Mouse (Mus musculus) limb, embryonic 13.5 days (tissue): Measurements from ENCODE around the gene Bicc1. TPM values are rescaled to one million over a fixed set of nuclear protein-coding genes. Genes with fewer than 3 reads are reported as not detected.

Source experiments
- ATAC-seq: fragments of 200-750 bp; cut with Nextera tagmentation; 2 replicates; pipeline ENCODE4 v1.8.0; 2017; ENCODE audit warnings: low read depth, moderate number of reproducible peaks, moderate TSS enrichment; ENCODE audit not compliant: low FRiP score
- H3K27ac ChIP-seq: fragments of 300-500 bp; sonication (generic); 2 replicates; pipeline ENCODE4 v1.5.1; 2015; ENCODE audit warnings: inconsistent platforms, mild to moderate bottlenecking, moderate library complexity
- H3K27me3 ChIP-seq: fragments of 300-500 bp; sonication (generic); 2 replicates; pipeline ENCODE4 v1.6.1; 2015; ENCODE audit warnings: mild to moderate bottlenecking, inconsistent platforms
- H3K36me3 ChIP-seq: fragments of 300-500 bp; sonication (generic); 2 replicates; pipeline ENCODE4 v1.6.1; 2015; ENCODE audit warnings: inconsistent platforms, mild to moderate bottlenecking, moderate library complexity
- H3K4me1 ChIP-seq: fragments of 300-500 bp; sonication (generic); 2 replicates; pipeline ENCODE4 v1.6.1; 2015; ENCODE audit warnings: inconsistent platforms
- H3K4me2 ChIP-seq: fragments of 300-500 bp; sonication (generic); replicated peaks from 2 replicates; pipeline ENCODE4 v1.6.1; 2015; ENCODE audit warnings: inconsistent platforms, mild to moderate bottlenecking, moderate library complexity
- H3K4me3 ChIP-seq: fragments of 300-500 bp; sonication (generic); 2 replicates; pipeline ENCODE4 v1.5.1; 2015; ENCODE audit warnings: moderate library complexity, mild to moderate bottlenecking, inconsistent platforms
- H3K9ac ChIP-seq: fragments of 300-500 bp; sonication (generic); 2 replicates; pipeline ENCODE4 v1.6.1; 2015; ENCODE audit warnings: mild to moderate bottlenecking, inconsistent platforms
- H3K9me3 ChIP-seq: fragments of 300-500 bp; sonication (generic); 2 replicates; pipeline ENCODE4 v1.6.1; 2016; ENCODE audit warnings: inconsistent platforms
- WGBS: fragments of 180-500 bp; shearing (Covaris S2); methylation state at CpG from one replicate; pipeline ENCODE4 v1.1.7; 2015; 5-methylcytosine and 5-hydroxymethylcytosine counted together
- polyA plus RNA-seq: library from polyadenylated mRNA; unstranded; fragments of >200 nt; fragmentation: Nextera tagmentation; extraction: Ambion mirVana; gene quantifications from 2 replicates; pipeline ENCODE4 v1.2.1, GENCODE M21; 2015

Gene Bicc1
- polyA plus RNA-seq, 1 experiment from 2014 or later = 33.3 TPM

GRCm38 (mm10) chr10:71138852-71139197 lies 20.7 kb downstream of the Bicc1 start:
- 0 out of 2 replicates have a peak, but pooled peaks have one; percentile 19 for ATAC-seq
- Histone ChIP-seq H3K27me3 (no peaks in the 10 kb centered on the region), H3K4me3 (no peak overlapping the region), H3K36me3 (no peaks in the 10 kb centered on the region; the same call in 1 of the 2 replicates), H3K9ac (no peak overlapping the region), H3K4me2 (no peak overlapping the region), H3K27ac (peak overlapping the region; percentile 58; the same call in 1 of the 2 replicates), H3K9me3 (peaks cover 7% of the 10 kb centered on the region; the same call in 1 of the 2 replicates), H3K4me1 (peaks cover 50% of the 10 kb centered on the region)
- WGBS = 89% methylated on average over 2 of the region's 2 CpGs

GRCm38 (mm10) chr10:71138132-71138851 lies 21.2 kb downstream of the Bicc1 start:
- H3K9me3 ChIP-seq = peaks cover 5% of the 10 kb centered on the region; the same call in 1 of the 2 replicates
- H3K9ac ChIP-seq = no peak overlapping the region
- H3K4me3 ChIP-seq = no peak overlapping the region
- H3K27me3 ChIP-seq = no peaks in the 10 kb centered on the region
- no peaks in the 10 kb centered on the region; the same call in 1 of the 2 replicates for H3K36me3 ChIP-seq
- no peak overlapping the region for H3K4me2 ChIP-seq
- H3K27ac ChIP-seq = peak overlapping the region; percentile 59
- 49% methylated on average over 13 of the region's 14 CpGs for WGBS
- peaks cover 50% of the 10 kb centered on the region for H3K4me1 ChIP-seq
- ATAC-seq = peak; percentile 42; the same call in 1 of the 2 replicates

- ATAC-seq = no peak
- peak overlapping the region; percentile 59; the same call in 1 of the 2 replicates for H3K27ac ChIP-seq
- H3K4me2 ChIP-seq = no peak overlapping the region
- H3K9ac ChIP-seq = no peak overlapping the region
- peaks cover 50% of the 10 kb centered on the region for H3K4me1 ChIP-seq
- peaks cover 2% of the 10 kb centered on the region; the same call in 1 of the 2 replicates for H3K9me3 ChIP-seq
- H3K36me3 ChIP-seq = no peaks in the 10 kb centered on the region
- H3K27me3 ChIP-seq = no peaks in the 10 kb centered on the region
- H3K4me3 ChIP-seq = no peak overlapping the region
- WGBS = 94% methylated on average over 9 of the region's 9 CpGs
Measured at GRCm38 (mm10) chr10:71137606-71138005, 21.9 kb downstream of the Bicc1 start.

- H3K4me3 ChIP-seq = no peak overlapping the region
- no peaks in the 10 kb centered on the region for H3K36me3 ChIP-seq
- H3K27me3 ChIP-seq = no peaks in the 10 kb centered on the region
- H3K4me2 ChIP-seq = no peak overlapping the region
- no peak overlapping the region for H3K27ac ChIP-seq
- no peak overlapping the region for H3K9ac ChIP-seq
- 70% methylated on average over 9 of the region's 9 CpGs for WGBS
- ATAC-seq = no peak
- H3K4me1 ChIP-seq = peaks cover 34% of the 10 kb centered on the region
- H3K9me3 ChIP-seq = no peaks in the 10 kb centered on the region
Measured at GRCm38 (mm10) chr10:71131333-71131732, 28.2 kb downstream of the Bicc1 start.

GRCm38 (mm10) chr10:71130261-71130660 lies 29.2 kb downstream of the Bicc1 start:
- peaks cover 35% of the 10 kb centered on the region for H3K4me1 ChIP-seq
- H3K36me3 ChIP-seq = no peaks in the 10 kb centered on the region
- no peaks in the 10 kb centered on the region for H3K27me3 ChIP-seq
- ATAC-seq = no peak
- H3K4me3 ChIP-seq = no peak overlapping the region
- H3K9ac ChIP-seq = no peak overlapping the region
- H3K4me2 ChIP-seq = no peak overlapping the region
- H3K9me3 ChIP-seq = no peaks in the 10 kb centered on the region
- no peak overlapping the region for H3K27ac ChIP-seq
- WGBS = 58% methylated on average over 9 of the region's 9 CpGs

GRCm38 (mm10) chr10:71127951-71128331 lies 31.6 kb downstream of the Bicc1 start:
- Histone ChIP-seq H3K4me3 (no peak overlapping the region), H3K27me3 (no peaks in the 10 kb centered on the region), H3K9ac (no peak overlapping the region), H3K9me3 (no peaks in the 10 kb centered on the region), H3K27ac (no peak overlapping the region), H3K4me1 (peaks cover 47% of the 10 kb centered on the region), H3K36me3 (no peaks in the 10 kb centered on the region), H3K4me2 (no peak overlapping the region)
- WGBS = 35% methylated on average over 8 of the region's 8 CpGs
- no peak for ATAC-seq

GRCm38 (mm10) chr10:71127278-71127950 lies 32.1 kb downstream of the Bicc1 start:
- Histone ChIP-seq H3K9ac (no peak overlapping the region), H3K4me2 (no peak overlapping the region), H3K27me3 (no peaks in the 10 kb centered on the region), H3K4me1 (peaks cover 47% of the 10 kb centered on the region), H3K4me3 (no peak overlapping the region), H3K36me3 (no peaks in the 10 kb centered on the region), H3K27ac (no peak overlapping the region), H3K9me3 (no peaks in the 10 kb centered on the region)
- WGBS = 56% methylated on average over 13 of the region's 13 CpGs
- no peak for ATAC-seq

- no peak overlapping the region for H3K4me3 ChIP-seq
- 41% methylated on average over 3 of the region's 3 CpGs for WGBS
- ATAC-seq = no peak
- H3K9ac ChIP-seq = no peak overlapping the region
- H3K27ac ChIP-seq = no peak overlapping the region; the same call in 1 of the 2 replicates
- H3K36me3 ChIP-seq = no peaks in the 10 kb centered on the region
- H3K4me1 ChIP-seq = peaks cover 61% of the 10 kb centered on the region
- no peaks in the 10 kb centered on the region for H3K27me3 ChIP-seq
- no peak overlapping the region for H3K4me2 ChIP-seq
- no peaks in the 10 kb centered on the region for H3K9me3 ChIP-seq
Measured at GRCm38 (mm10) chr10:71123974-71124373, 35.5 kb downstream of the Bicc1 start.

- Histone ChIP-seq H3K4me3 (no peak overlapping the region), H3K4me1 (peaks cover 66% of the 10 kb centered on the region), H3K4me2 (no peak overlapping the region), H3K9me3 (no peaks in the 10 kb centered on the region), H3K27ac (no peak overlapping the region), H3K36me3 (no peaks in the 10 kb centered on the region), H3K9ac (no peak overlapping the region), H3K27me3 (no peaks in the 10 kb centered on the region)
- WGBS = 66% methylated on average over 4 of the region's 4 CpGs
- ATAC-seq = no peak
Measured at GRCm38 (mm10) chr10:71123395-71123794, 36.1 kb downstream of the Bicc1 start.

GRCm38 (mm10) chr10:71122480-71122879 lies 37.0 kb downstream of the Bicc1 start:
- H3K36me3 ChIP-seq = no peaks in the 10 kb centered on the region
- no peaks in the 10 kb centered on the region for H3K9me3 ChIP-seq
- no peaks in the 10 kb centered on the region for H3K27me3 ChIP-seq
- no peak overlapping the region for H3K4me3 ChIP-seq
- H3K9ac ChIP-seq = no peak overlapping the region
- 80% methylated on average over 8 of the region's 8 CpGs for WGBS
- no peak overlapping the region for H3K4me2 ChIP-seq
- no peak overlapping the region for H3K27ac ChIP-seq
- no peak for ATAC-seq
- peaks cover 66% of the 10 kb centered on the region for H3K4me1 ChIP-seq

- 86% methylated on average over 3 of the region's 3 CpGs for WGBS
Measured at GRCm38 (mm10) chr10:71120769-71121165, 38.7 kb downstream of the Bicc1 start.

GRCm38 (mm10) chr10:71120121-71120768 lies 39.3 kb downstream of the Bicc1 start:
- ATAC-seq = no peak
- Histone ChIP-seq H3K36me3 (no peaks in the 10 kb centered on the region), H3K9ac (no peak overlapping the region), H3K4me2 (no peak overlapping the region; the same call in 1 of the 2 replicates), H3K27ac (peak overlapping the region; percentile 85; the same call in 1 of the 2 replicates), H3K9me3 (no peaks in the 10 kb centered on the region), H3K4me1 (peaks cover 54% of the 10 kb centered on the region), H3K4me3 (no peak overlapping the region), H3K27me3 (no peaks in the 10 kb centered on the region)
- 68% methylated on average over 14 of the region's 14 CpGs for WGBS

More at GRCm38 (mm10) chr10:71120769-71121165, 38.7 kb downstream of the Bicc1 start:
- no peaks in the 10 kb centered on the region for H3K36me3 ChIP-seq
- no peaks in the 10 kb centered on the region for H3K27me3 ChIP-seq
- no peak overlapping the region for H3K4me2 ChIP-seq
- peaks cover 58% of the 10 kb centered on the region for H3K4me1 ChIP-seq
- no peak overlapping the region for H3K27ac ChIP-seq
- ATAC-seq = no peak
- no peak overlapping the region for H3K9ac ChIP-seq
- no peaks in the 10 kb centered on the region for H3K9me3 ChIP-seq
- no peak overlapping the region for H3K4me3 ChIP-seq
